Mouse (Mus musculus) liver, embryonic 12.5 days (tissue): ENCODE data around the gene Trim2. TPM values are rescaled to one million over a fixed set of nuclear protein-coding genes. Genes with fewer than 3 reads are reported as not detected.

Experiments
- ATAC-seq: fragments of 200-750 bp; cut with Nextera tagmentation; 2 replicates; pipeline ENCODE4 v1.8.0; 2017; ENCODE audit warnings: moderate number of reproducible peaks, mild to moderate bottlenecking, moderate library complexity
- H3K27ac ChIP-seq: fragments of 300-500 bp; sonication (generic); 2 replicates; pipeline ENCODE4 v1.5.1; 2016; ENCODE audit warnings: mild to moderate bottlenecking
- H3K27me3 ChIP-seq: fragments of 300-500 bp; sonication (generic); replicated peaks from 2 replicates; pipeline ENCODE4 v1.6.1; 2016; ENCODE audit warnings: mild to moderate bottlenecking, moderate library complexity
- H3K36me3 ChIP-seq: fragments of 300-500 bp; sonication (generic); 2 replicates; pipeline ENCODE4 v1.6.1; 2016; ENCODE audit warnings: mild to moderate bottlenecking, moderate library complexity
- H3K4me1 ChIP-seq: fragments of 300-500 bp; sonication (generic); 2 replicates; pipeline ENCODE4 v1.6.1; 2016
- H3K4me2 ChIP-seq: fragments of 300-500 bp; sonication (generic); 2 replicates; pipeline ENCODE4 v1.6.1; 2016; ENCODE audit warnings: mild to moderate bottlenecking, moderate library complexity
- H3K4me3 ChIP-seq: fragments of 300-500 bp; sonication (generic); 2 replicates; pipeline ENCODE4 v1.5.1; 2016; ENCODE audit warnings: mild to moderate bottlenecking, moderate library complexity
- H3K9ac ChIP-seq: fragments of 300-500 bp; sonication (generic); 2 replicates; pipeline ENCODE4 v1.6.1; 2016; ENCODE audit warnings: mild to moderate bottlenecking, moderate library complexity
- H3K9me3 ChIP-seq: fragments of 300-500 bp; sonication (generic); replicated peaks from 2 replicates; pipeline ENCODE4 v1.6.1; 2016; ENCODE audit warnings: mild to moderate bottlenecking, moderate library complexity
- WGBS: fragments of 180-500 bp; shearing (Covaris S2); methylation state at CpG from one replicate; pipeline ENCODE4 v1.1.7; 2016; ENCODE audit not compliant: insufficient replicate concordance; 5-methylcytosine and 5-hydroxymethylcytosine counted together
- polyA plus RNA-seq: library from polyadenylated mRNA; unstranded; fragments of >200 nt; fragmentation: Nextera tagmentation; extraction: Ambion mirVana; gene quantifications from 2 replicates; pipeline ENCODE4 v1.2.1, GENCODE M21; 2016

Trim2 gene
- polyA plus RNA-seq, 1 experiment from 2014 or later: 4.0 TPM

GRCm38 (mm10) chr3:84301674-84302073 lies 5.0 kb downstream of the Trim2 start:
- Histone ChIP-seq H3K27ac (no peak overlapping the region), H3K4me2 (no peak overlapping the region)

GRCm38 (mm10) chr3:84298186-84298585 lies 8.5 kb downstream of the Trim2 start:
- Histone ChIP-seq H3K27ac (no peak overlapping the region), H3K9ac (no peak overlapping the region), H3K27me3 (peaks cover 21% of the 10 kb centered on the region), H3K4me3 (no peak overlapping the region), H3K36me3 (no peaks in the 10 kb centered on the region), H3K9me3 (no peaks in the 10 kb centered on the region), H3K4me2 (no peak overlapping the region), H3K4me1 (no peaks in the 10 kb centered on the region)
- no peak for ATAC-seq
- WGBS: 42% methylated on average over 3 of the region's 3 CpGs

More at GRCm38 (mm10) chr3:84301674-84302073, 5.0 kb downstream of the Trim2 start:
- no peaks in the 10 kb centered on the region for H3K36me3 ChIP-seq
- H3K4me1 ChIP-seq: 0 out of 2 replicates have a peak, but pooled peaks cover 11% of the 10 kb centered on the region
- H3K4me3 ChIP-seq: no peak overlapping the region
- WGBS: 68% methylated on average over 4 of the region's 4 CpGs
- no peaks in the 10 kb centered on the region for H3K9me3 ChIP-seq
- peaks cover 56% of the 10 kb centered on the region for H3K27me3 ChIP-seq
- no peak overlapping the region for H3K9ac ChIP-seq
- no peak for ATAC-seq

GRCm38 (mm10) chr3:84296676-84297075 lies 10.0 kb downstream of the Trim2 start:
- no peak overlapping the region for H3K4me3 ChIP-seq

GRCm38 (mm10) chr3:84294734-84295133 lies 11.9 kb downstream of the Trim2 start:
- Histone ChIP-seq H3K4me1 (no peaks in the 10 kb centered on the region), H3K27me3 (peaks cover 9% of the 10 kb centered on the region), H3K9me3 (no peaks in the 10 kb centered on the region), H3K9ac (no peak overlapping the region), H3K4me2 (no peak overlapping the region), H3K4me3 (no peak overlapping the region), H3K36me3 (no peaks in the 10 kb centered on the region), H3K27ac (no peak overlapping the region)
- WGBS: 73% methylated on average over 9 of the region's 9 CpGs
- ATAC-seq: no peak

More at GRCm38 (mm10) chr3:84296676-84297075, 10.0 kb downstream of the Trim2 start:
- H3K27me3 ChIP-seq: peaks cover 6% of the 10 kb centered on the region
- no peak overlapping the region for H3K9ac ChIP-seq
- H3K36me3 ChIP-seq: no peaks in the 10 kb centered on the region
- no peaks in the 10 kb centered on the region for H3K4me1 ChIP-seq
- no peaks in the 10 kb centered on the region for H3K9me3 ChIP-seq
- no peak overlapping the region for H3K27ac ChIP-seq
- 48% methylated on average over 2 of the region's 2 CpGs for WGBS
- no peak for ATAC-seq
- H3K4me2 ChIP-seq: no peak overlapping the region

- H3K27ac ChIP-seq: no peak overlapping the region
- ATAC-seq: no peak
- no peak overlapping the region for H3K4me2 ChIP-seq
These were observed 12.7 kb downstream of the Trim2 start for GRCm38 (mm10) chr3:84293666-84294595.

GRCm38 (mm10) chr3:84292238-84292637 lies 14.4 kb downstream of the Trim2 start:
- Histone ChIP-seq H3K4me2 (no peak overlapping the region), H3K9ac (no peak overlapping the region), H3K4me3 (no peak overlapping the region), H3K9me3 (no peaks in the 10 kb centered on the region), H3K4me1 (no peaks in the 10 kb centered on the region), H3K27me3 (peaks cover 13% of the 10 kb centered on the region), H3K36me3 (no peaks in the 10 kb centered on the region), H3K27ac (no peak overlapping the region)
- WGBS: 79% methylated on average over 5 of the region's 5 CpGs
- no peak for ATAC-seq

More at GRCm38 (mm10) chr3:84293666-84294595, 12.7 kb downstream of the Trim2 start:
- Histone ChIP-seq H3K4me3 (no peak overlapping the region), H3K4me1 (no peaks in the 10 kb centered on the region), H3K36me3 (no peaks in the 10 kb centered on the region), H3K27me3 (peaks cover 9% of the 10 kb centered on the region), H3K9ac (no peak overlapping the region), H3K9me3 (no peaks in the 10 kb centered on the region)
- WGBS: 79% methylated on average over 13 of the region's 13 CpGs

- Histone ChIP-seq H3K27ac (no peak overlapping the region), H3K4me1 (no peaks in the 10 kb centered on the region), H3K27me3 (peaks cover 28% of the 10 kb centered on the region), H3K9me3 (no peaks in the 10 kb centered on the region), H3K4me2 (no peak overlapping the region), H3K4me3 (no peak overlapping the region), H3K36me3 (no peaks in the 10 kb centered on the region), H3K9ac (no peak overlapping the region)
- whole genome bisulfite sequencing: 61% methylated on average over 4 of the region's 4 CpGs
- no peak for ATAC-seq
These were observed 17.7 kb downstream of the Trim2 start for GRCm38 (mm10) chr3:84288931-84289330.

GRCm38 (mm10) chr3:84287256-84287655 lies 19.4 kb downstream of the Trim2 start:
- H3K4me2 ChIP-seq: no peak overlapping the region
- H3K27me3 ChIP-seq: peaks cover 31% of the 10 kb centered on the region
- H3K27ac ChIP-seq: no peak overlapping the region
- no peaks in the 10 kb centered on the region for H3K36me3 ChIP-seq
- no peak overlapping the region for H3K4me3 ChIP-seq
- H3K9me3 ChIP-seq: no peaks in the 10 kb centered on the region
- H3K9ac ChIP-seq: no peak overlapping the region
- peaks cover 7% of the 10 kb centered on the region; the same call in 1 of the 2 replicates for H3K4me1 ChIP-seq
- ATAC-seq: no peak
- WGBS: 49% methylated on average over 3 of the region's 3 CpGs

GRCm38 (mm10) chr3:84286311-84286710 lies 20.4 kb downstream of the Trim2 start:
- Histone ChIP-seq H3K27me3 (peaks cover 34% of the 10 kb centered on the region), H3K27ac (no peak overlapping the region), H3K4me3 (no peak overlapping the region), H3K4me2 (no peak overlapping the region), H3K9me3 (no peaks in the 10 kb centered on the region), H3K4me1 (peaks cover 11% of the 10 kb centered on the region; the same call in 1 of the 2 replicates), H3K36me3 (no peaks in the 10 kb centered on the region), H3K9ac (no peak overlapping the region)
- ATAC-seq: no peak
- 68% methylated on average over 5 of the region's 5 CpGs for WGBS

- Histone ChIP-seq H3K4me1 (peaks cover 11% of the 10 kb centered on the region; the same call in 1 of the 2 replicates), H3K27me3 (peaks cover 37% of the 10 kb centered on the region), H3K36me3 (no peaks in the 10 kb centered on the region), H3K4me3 (no peak overlapping the region), H3K9ac (no peak overlapping the region), H3K27ac (no peak overlapping the region), H3K4me2 (no peak overlapping the region), H3K9me3 (no peaks in the 10 kb centered on the region)
- 66% methylated on average over 3 of the region's 3 CpGs for WGBS
- no peak for ATAC-seq
These were observed 21.9 kb downstream of the Trim2 start for GRCm38 (mm10) chr3:84284796-84285195.

- peak overlapping the region; percentile 20; the same call in 1 of the 2 replicates for H3K27ac ChIP-seq
- no peaks in the 10 kb centered on the region for H3K9me3 ChIP-seq
- no peak overlapping the region for H3K4me3 ChIP-seq
- H3K4me2 ChIP-seq: no peak overlapping the region
- peaks cover 11% of the 10 kb centered on the region; the same call in 1 of the 2 replicates for H3K4me1 ChIP-seq
- H3K36me3 ChIP-seq: no peaks in the 10 kb centered on the region
- no peak overlapping the region for H3K9ac ChIP-seq
- peak; percentile 71 for ATAC-seq
- peaks cover 44% of the 10 kb centered on the region for H3K27me3 ChIP-seq
- WGBS: 47% methylated on average over 8 of the region's 8 CpGs
These were observed 23.2 kb downstream of the Trim2 start for GRCm38 (mm10) chr3:84283524-84283923.

- ATAC-seq: no peak
- 67% methylated on average over 10 of the region's 10 CpGs for WGBS
- no peak overlapping the region for H3K9ac ChIP-seq
- H3K9me3 ChIP-seq: no peaks in the 10 kb centered on the region
- no peak overlapping the region for H3K4me3 ChIP-seq
- H3K4me2 ChIP-seq: no peak overlapping the region
- H3K36me3 ChIP-seq: no peaks in the 10 kb centered on the region
- peaks cover 37% of the 10 kb centered on the region for H3K27me3 ChIP-seq
- H3K27ac ChIP-seq: no peak overlapping the region
- peaks cover 11% of the 10 kb centered on the region; the same call in 1 of the 2 replicates for H3K4me1 ChIP-seq
These were observed 24.7 kb downstream of the Trim2 start for GRCm38 (mm10) chr3:84281936-84282371.
